Mouse (Mus musculus): ENCODE measurements at regions not wholly inside any gene's neighbourhood (a gene's known extent, or its start where the extent isn't known, plus 50 kb on each side); places are given as distances from the start of the nearest gene placed in this dataset.

GRCm38 (mm10) chr13:82915194-82915593 is 588.6 kb upstream of the Mef2c start:
- H3K9ac ChIP-seq (ENCODE audit: low read depth, low read length): no peak overlapping the region
- no peak for DNase-seq (ENCODE audit: extremely low read depth, low read depth, low spot score)
- H3K27me3 ChIP-seq (ENCODE audit: control insufficient read depth, insufficient read depth, low read length): no peaks in the 10 kb centered on the region
- H3K27ac ChIP-seq (replicated peaks; ENCODE audit: insufficient read depth, low read depth, low read length): no peak overlapping the region
- no peaks in the 10 kb centered on the region for H3K4me1 ChIP-seq (ENCODE audit: control insufficient read depth, insufficient read depth, low read length)
- H3K79me2 ChIP-seq (ENCODE audit: control insufficient read depth, insufficient read depth, low read length): no peaks in the 10 kb centered on the region
- no peaks in the 10 kb centered on the region for H3K36me3 ChIP-seq (ENCODE audit: control insufficient read depth, insufficient read depth, low read length)
- TF ChIP-seq POLR2A (IDR thresholded peaks at IDR 0.05; ENCODE audit: extremely low read depth, insufficient read depth, low read length): no peak
- no peak for TF ChIP-seq CTCF (IDR thresholded peaks at IDR 0.05; ENCODE audit: low read depth, low read length)
- H3K4me3 ChIP-seq (ENCODE audit: insufficient read depth, low read depth, low read length): no peak overlapping the region
- WGBS: 85% methylated on average over 4 of the region's 4 CpGs

GRCm38 (mm10) chr13:82930010-82930409 is 573.8 kb upstream of the Mef2c start:
- Histone ChIP-seq H3K9ac (ENCODE audit: low read depth, low read length) (no peak overlapping the region), H3K79me2 (ENCODE audit: control insufficient read depth, insufficient read depth, low read length) (no peaks in the 10 kb centered on the region), H3K27ac (replicated peaks; ENCODE audit: insufficient read depth, low read depth, low read length) (no peak overlapping the region), H3K4me1 (ENCODE audit: control insufficient read depth, insufficient read depth, low read length) (no peaks in the 10 kb centered on the region), H3K36me3 (ENCODE audit: control insufficient read depth, insufficient read depth, low read length) (no peaks in the 10 kb centered on the region), H3K27me3 (ENCODE audit: control insufficient read depth, insufficient read depth, low read length) (no peaks in the 10 kb centered on the region), H3K4me3 (ENCODE audit: insufficient read depth, low read depth, low read length) (no peak overlapping the region)
- no peak for TF ChIP-seq POLR2A (IDR thresholded peaks at IDR 0.05; ENCODE audit: extremely low read depth, insufficient read depth, low read length)
- no peak for TF ChIP-seq CTCF (IDR thresholded peaks at IDR 0.05; ENCODE audit: low read depth, low read length)
- no peak for DNase-seq (ENCODE audit: extremely low read depth, low read depth, low spot score)

- 81% methylated on average over 3 of the region's 3 CpGs for WGBS
- H3K27me3 ChIP-seq (ENCODE audit: control insufficient read depth, insufficient read depth, low read length): no peaks in the 10 kb centered on the region
- no peaks in the 10 kb centered on the region for H3K79me2 ChIP-seq (ENCODE audit: control insufficient read depth, insufficient read depth, low read length)
- no peaks in the 10 kb centered on the region for H3K4me1 ChIP-seq (ENCODE audit: control insufficient read depth, insufficient read depth, low read length)
- H3K27ac ChIP-seq (replicated peaks; ENCODE audit: insufficient read depth, low read depth, low read length): no peak overlapping the region
- DNase-seq (ENCODE audit: extremely low read depth, low read depth, low spot score): no peak
- no peaks in the 10 kb centered on the region for H3K36me3 ChIP-seq (ENCODE audit: control insufficient read depth, insufficient read depth, low read length)
- no peak overlapping the region for H3K4me3 ChIP-seq (ENCODE audit: insufficient read depth, low read depth, low read length)
- H3K9ac ChIP-seq (ENCODE audit: low read depth, low read length): no peak overlapping the region
- TF ChIP-seq CTCF (IDR thresholded peaks at IDR 0.05; ENCODE audit: low read depth, low read length) (no peak), POLR2A (IDR thresholded peaks at IDR 0.05; ENCODE audit: extremely low read depth, insufficient read depth, low read length) (no peak)
These were observed 566.0 kb upstream of the Mef2c start for GRCm38 (mm10) chr13:82937856-82938255.

GRCm38 (mm10) chr13:82942691-82943341 is 561.0 kb upstream of the Mef2c start:
- WGBS: 63% methylated on average over 11 of the region's 11 CpGs
- no peak overlapping the region for H3K9ac ChIP-seq (ENCODE audit: low read depth, low read length)
- H3K4me1 ChIP-seq (ENCODE audit: control insufficient read depth, insufficient read depth, low read length): no peaks in the 10 kb centered on the region
- no peak overlapping the region for H3K27ac ChIP-seq (replicated peaks; ENCODE audit: insufficient read depth, low read depth, low read length)
- TF ChIP-seq CTCF (IDR thresholded peaks at IDR 0.05; ENCODE audit: low read depth, low read length) (no peak), POLR2A (IDR thresholded peaks at IDR 0.05; ENCODE audit: extremely low read depth, insufficient read depth, low read length) (no peak)
- no peaks in the 10 kb centered on the region for H3K79me2 ChIP-seq (ENCODE audit: control insufficient read depth, insufficient read depth, low read length)
- H3K4me3 ChIP-seq (ENCODE audit: insufficient read depth, low read depth, low read length): no peak overlapping the region
- no peak for DNase-seq (ENCODE audit: extremely low read depth, low read depth, low spot score)
- H3K36me3 ChIP-seq (ENCODE audit: control insufficient read depth, insufficient read depth, low read length): no peaks in the 10 kb centered on the region
- no peaks in the 10 kb centered on the region for H3K27me3 ChIP-seq (ENCODE audit: control insufficient read depth, insufficient read depth, low read length)

GRCm38 (mm10) chr13:82946931-82947330 is 556.9 kb upstream of the Mef2c start:
- Histone ChIP-seq H3K9ac (ENCODE audit: low read depth, low read length) (no peak overlapping the region), H3K4me1 (ENCODE audit: control insufficient read depth, insufficient read depth, low read length) (no peaks in the 10 kb centered on the region), H3K27me3 (ENCODE audit: control insufficient read depth, insufficient read depth, low read length) (no peaks in the 10 kb centered on the region), H3K79me2 (ENCODE audit: control insufficient read depth, insufficient read depth, low read length) (no peaks in the 10 kb centered on the region), H3K27ac (replicated peaks; ENCODE audit: insufficient read depth, low read depth, low read length) (no peak overlapping the region), H3K36me3 (ENCODE audit: control insufficient read depth, insufficient read depth, low read length) (no peaks in the 10 kb centered on the region), H3K4me3 (ENCODE audit: insufficient read depth, low read depth, low read length) (no peak overlapping the region)
- DNase-seq (ENCODE audit: extremely low read depth, low read depth, low spot score): no peak
- WGBS: 71% methylated on average over 5 of the region's 5 CpGs
- TF ChIP-seq CTCF (IDR thresholded peaks at IDR 0.05; ENCODE audit: low read depth, low read length): no peak
- no peak for TF ChIP-seq POLR2A (IDR thresholded peaks at IDR 0.05; ENCODE audit: extremely low read depth, insufficient read depth, low read length)

- no peak overlapping the region for H3K9ac ChIP-seq (ENCODE audit: low read depth, low read length)
- no peaks in the 10 kb centered on the region for H3K27me3 ChIP-seq (ENCODE audit: control insufficient read depth, insufficient read depth, low read length)
- no peaks in the 10 kb centered on the region for H3K36me3 ChIP-seq (ENCODE audit: control insufficient read depth, insufficient read depth, low read length)
- H3K4me1 ChIP-seq (ENCODE audit: control insufficient read depth, insufficient read depth, low read length): no peaks in the 10 kb centered on the region
- TF ChIP-seq POLR2A (IDR thresholded peaks at IDR 0.05; ENCODE audit: extremely low read depth, insufficient read depth, low read length) (no peak), CTCF (IDR thresholded peaks at IDR 0.05; ENCODE audit: low read depth, low read length) (no peak)
- 66% methylated on average over 6 of the region's 6 CpGs for WGBS
- H3K79me2 ChIP-seq (ENCODE audit: control insufficient read depth, insufficient read depth, low read length): no peaks in the 10 kb centered on the region
- no peak overlapping the region for H3K4me3 ChIP-seq (ENCODE audit: insufficient read depth, low read depth, low read length)
- no peak overlapping the region for H3K27ac ChIP-seq (replicated peaks; ENCODE audit: insufficient read depth, low read depth, low read length)
- peak; percentile 19 for DNase-seq (ENCODE audit: extremely low read depth, low read depth, low spot score)
These were observed 554.3 kb upstream of the Mef2c start for GRCm38 (mm10) chr13:82949541-82949940.

Measured in liver, adult 2 months (tissue).